ENCODE assay signal across 24 mouse cellular contexts in genomic region chr6:119358020-119358571, GRCm38 (mm10). TPM values are rescaled to one million over a fixed set of nuclear protein-coding genes. Genes with fewer than 3 reads are reported as not detected.
A peak's percentile ranks its signal among the peaks of the same experiment; 100 is the strongest.
DNase-seq lines count a peak whose midpoint lies in the region; TF ChIP-seq lines count a peak whose summit lies in the region.
"Had no signal": no experiment of that assay in that cellular context is flagged by ENCODE, and none has a peak within 500 bp of the region (broad histone marks: within the 10 kb centered on the region; RNA-seq: fewer than 3 reads in every experiment).

No protein-coding gene starts in this region.

- TF ChIP-seq POLR2A in liver, adult 2 months (IDR thresholded peaks at IDR 0.05; ENCODE audit: extremely low read depth, insufficient read depth, low read length): no peak

- no peak overlapping the region for H3K9ac ChIP-seq in liver, adult 2 months (ENCODE audit: low read depth, low read length)
- H3K9ac ChIP-seq: embryonic facial prominence, embryonic 12.5 days; embryonic facial prominence, embryonic 15.5 days; forebrain, postnatal 0 days; hindbrain, embryonic 12.5 days; hindbrain, embryonic 15.5 days had no signal

- no peak for TF ChIP-seq CTCF in liver, adult 2 months (IDR thresholded peaks at IDR 0.05; ENCODE audit: low read depth, low read length)

- no peak overlapping the region for H3K4me3 ChIP-seq in liver, adult 2 months (ENCODE audit: insufficient read depth, low read depth, low read length)
- no peak overlapping the region for H3K4me3 ChIP-seq in brown adipose tissue, adult 24 weeks (ENCODE audit: insufficient read depth, low read depth, low read length)
- H3K4me3 ChIP-seq: embryonic facial prominence, embryonic 12.5 days; embryonic facial prominence, embryonic 15.5 days; gastrocnemius, adult 2 months; hindbrain, embryonic 12.5 days; hindbrain, embryonic 15.5 days had no signal

- peaks cover 90% of the 10 kb centered on the region for H3K36me3 ChIP-seq in liver, adult 2 months (ENCODE audit: control insufficient read depth, insufficient read depth, low read length)

- H3K27ac ChIP-seq in liver, adult 2 months (replicated peaks; ENCODE audit: insufficient read depth, low read depth, low read length): no peak overlapping the region
- H3K27ac ChIP-seq in brown adipose tissue, adult 24 weeks (replicated peaks; ENCODE audit: low read depth, low read length): peak overlapping the region; percentile 17; the same call in 1 of the 2 replicates
- H3K27ac ChIP-seq: embryonic facial prominence, embryonic 12.5 days; embryonic facial prominence, embryonic 15.5 days; gastrocnemius, adult 2 months; hindbrain, embryonic 12.5 days; hindbrain, embryonic 15.5 days had no signal

- H3K27me3 ChIP-seq in liver, adult 2 months (ENCODE audit: control insufficient read depth, insufficient read depth, low read length): no peaks in the 10 kb centered on the region
- H3K27me3 ChIP-seq: embryonic facial prominence, embryonic 12.5 days; embryonic facial prominence, embryonic 15.5 days; hindbrain, embryonic 12.5 days; hindbrain, embryonic 15.5 days had no signal

- H3K4me1 ChIP-seq in liver, adult 2 months (ENCODE audit: control insufficient read depth, insufficient read depth, low read length): no peaks in the 10 kb centered on the region
- H3K4me1 ChIP-seq in brown adipose tissue, adult 24 weeks (ENCODE audit: control insufficient read depth, insufficient read depth, insufficient read length, low read length): peaks cover 2% of the 10 kb centered on the region
- H3K4me1 ChIP-seq: embryonic facial prominence, embryonic 12.5 days; embryonic facial prominence, embryonic 15.5 days; hindbrain, embryonic 12.5 days; hindbrain, embryonic 15.5 days had no signal

- H3K79me2 ChIP-seq in liver, adult 2 months (ENCODE audit: control insufficient read depth, insufficient read depth, low read length): no peaks in the 10 kb centered on the region

- peak; percentile 32 for DNase-seq in liver, adult 2 months (ENCODE audit: extremely low read depth, low read depth, low spot score)
- DNase-seq in liver (no peak), A20 (ENCODE audit: low read depth, low spot score) (peak; percentile 44)
- no peak for DNase-seq in right cerebral cortex, postnatal 10 days (ENCODE audit: low spot score in 2 of 2)
- DNase-seq in thymus, postnatal 25 days: no peak
- DNase-seq: adrenal gland, adult 2 months; adrenal gland, postnatal 14 days; B cell, adult 2 months; cerebellum, adult 11 months; cerebellum, adult 2 months; cerebellum, adult 9-11 months; cerebellum, postnatal 25 days; forebrain, postnatal 0 days; gastrocnemius, adult 2 months; gastrocnemius, postnatal 14 days; heart, adult 11 months had no signal

- WGBS in liver, adult 2 months: 72% methylated on average over 8 of the region's 8 CpGs

RNA-seq across cellular contexts. Expression of gene Lrtm2, which starts 27.5 kb away (rescaled TPM):
- total RNA-seq in liver, adult 2 months (2014; rRNA removed): under 0.01 TPM in 2 replicates
- 0.05 and 0.17 TPM in 2 replicates for polyA plus RNA-seq in liver, adult 2 months (2012; rRNA removed)
- 0.54 TPM in 1 of 2 replicates, not detected in the other for polyA plus RNA-seq in brown adipose tissue, adult 24 weeks (2012; ENCODE audit: insufficient read depth, insufficient read length, missing spikeins)
- total RNA-seq: adrenal gland, postnatal 14 days; common myeloid progenitor, adult 5-6 weeks; MEL had no signal
- polyA plus RNA-seq: adrenal gland, adult 2 months; heart, embryonic 11.5 days had no signal

RNA-seq across cellular contexts. Expression of gene Adipor2, which starts 59.4 kb away (rescaled TPM):
- total RNA-seq in liver, adult 2 months (2014; rRNA removed): 252 and 306 TPM in 2 replicates
- 212 and 246 TPM in 2 replicates for polyA plus RNA-seq in liver, adult 2 months (2012; rRNA removed)
- polyA plus RNA-seq in brown adipose tissue, adult 24 weeks (2012; ENCODE audit: insufficient read depth, insufficient read length, missing spikeins): 370 and 390 TPM in 2 replicates

Comparison
In these comparisons a context has a peak if more than half of its experiments do, and no peak if none do; other contexts are left out.
1. DNase-seq: peak in liver, adult 2 months (single experiment) and A20 (single experiment); none in liver (single experiment), right cerebral cortex, postnatal 10 days (0 of 2) and thymus, postnatal 25 days (single experiment).